Mouse (Mus musculus): ENCODE results near the gene Snd1. TPM values are rescaled to one million over a fixed set of nuclear protein-coding genes. Genes with fewer than 3 reads are reported as not detected.

Snd1 gene
- total RNA-seq, 2 experiments from 2014 or later, result 126 TPM

DNA sequence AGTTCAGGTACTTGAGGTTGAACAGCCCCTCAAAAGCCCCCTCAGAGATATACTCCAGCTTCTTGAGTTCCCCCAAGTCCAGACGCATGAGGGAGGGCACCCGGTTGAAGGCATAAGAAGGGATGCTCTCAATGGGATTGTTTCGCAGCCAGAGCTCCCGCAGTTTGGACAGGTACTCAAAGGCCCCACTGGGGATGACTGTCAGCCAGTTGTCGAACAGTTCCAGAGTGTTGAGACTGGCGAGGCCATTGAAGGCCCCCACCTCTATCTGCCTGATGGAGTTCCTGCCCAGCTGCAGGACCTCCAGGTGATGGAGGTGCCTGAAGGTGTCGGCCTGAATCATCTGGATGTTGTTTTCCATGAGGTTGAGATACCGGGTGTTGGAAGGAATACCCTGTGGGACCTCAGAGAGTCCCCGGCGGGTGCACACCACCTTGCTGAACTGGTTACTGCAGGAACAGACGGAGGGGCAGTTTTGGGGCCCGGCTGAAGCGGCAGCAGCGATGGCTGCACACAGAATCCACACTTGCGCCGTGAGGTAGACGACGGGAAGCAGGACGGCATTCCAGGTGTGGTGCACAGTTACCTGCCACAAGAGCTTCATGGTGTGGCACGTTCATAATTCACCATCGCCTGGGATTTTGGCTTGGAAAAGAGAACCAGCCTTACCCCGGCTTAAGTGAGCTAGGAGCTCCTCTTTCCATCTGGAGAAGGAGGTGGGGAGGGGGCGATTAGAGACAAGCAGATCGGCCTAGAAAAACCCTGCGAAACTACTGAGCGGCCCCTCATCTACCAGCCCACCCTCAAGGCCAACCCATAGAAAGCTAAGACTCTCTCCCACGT lies 356.3 kb downstream of the Snd1 start, which contains the start of gene Lrrc4:
Lrrc4 (minus strand) TSS at position 737 of the 843 bp plus-strand sequence.
- peak in 1 of 2 experiments; percentile 47 for DNase-seq (ENCODE audit: low spot score in 2 of 2)

DNA sequence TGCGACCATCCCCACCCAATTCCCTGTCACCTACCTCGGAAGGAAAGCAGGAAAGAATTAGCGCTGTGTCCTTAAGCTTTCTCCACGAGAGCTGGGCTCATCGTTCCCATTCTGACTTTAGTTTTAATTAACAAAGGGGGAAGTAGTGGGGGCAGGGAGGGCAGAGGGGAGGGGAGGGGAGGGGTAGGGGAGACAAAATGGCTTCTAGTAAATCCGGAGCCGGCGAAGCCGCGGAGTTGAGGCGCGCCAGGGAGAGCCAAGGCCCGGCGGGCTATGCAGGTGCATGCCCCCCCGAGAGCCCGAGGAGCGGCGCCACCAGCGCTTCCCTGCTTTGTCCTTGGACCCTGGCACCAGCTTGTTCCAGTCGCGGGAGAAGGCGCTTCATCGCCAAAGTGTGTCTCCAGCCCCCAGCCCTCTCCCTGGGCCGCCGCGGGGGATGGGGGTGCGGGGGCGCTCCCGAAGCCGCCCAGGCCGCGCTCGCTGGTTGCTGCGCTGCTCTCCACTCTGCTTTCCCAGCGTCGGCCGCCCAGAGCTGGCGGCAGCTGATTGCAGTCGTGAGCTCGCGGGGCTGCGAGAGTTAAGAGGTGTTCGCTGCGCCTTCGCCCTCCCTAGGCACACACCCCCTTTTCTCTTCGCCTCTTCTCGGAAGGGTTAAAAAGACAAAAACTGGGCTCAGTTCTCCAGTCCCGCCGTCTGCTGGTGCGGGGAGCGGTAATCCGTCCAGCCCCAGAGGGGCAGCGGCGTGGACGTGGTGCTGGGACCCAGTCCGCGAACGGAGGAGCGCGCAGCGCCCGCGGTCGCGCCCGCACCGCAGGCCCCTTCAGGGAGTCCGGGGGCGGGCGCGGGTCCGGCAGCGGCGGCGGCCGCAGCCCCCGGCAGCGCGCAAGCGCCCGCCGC lies 357.2 kb downstream of the Snd1 start:
- DNase-seq (ENCODE audit: low spot score in 2 of 2), result peak; percentile 63 to 75

DNA sequence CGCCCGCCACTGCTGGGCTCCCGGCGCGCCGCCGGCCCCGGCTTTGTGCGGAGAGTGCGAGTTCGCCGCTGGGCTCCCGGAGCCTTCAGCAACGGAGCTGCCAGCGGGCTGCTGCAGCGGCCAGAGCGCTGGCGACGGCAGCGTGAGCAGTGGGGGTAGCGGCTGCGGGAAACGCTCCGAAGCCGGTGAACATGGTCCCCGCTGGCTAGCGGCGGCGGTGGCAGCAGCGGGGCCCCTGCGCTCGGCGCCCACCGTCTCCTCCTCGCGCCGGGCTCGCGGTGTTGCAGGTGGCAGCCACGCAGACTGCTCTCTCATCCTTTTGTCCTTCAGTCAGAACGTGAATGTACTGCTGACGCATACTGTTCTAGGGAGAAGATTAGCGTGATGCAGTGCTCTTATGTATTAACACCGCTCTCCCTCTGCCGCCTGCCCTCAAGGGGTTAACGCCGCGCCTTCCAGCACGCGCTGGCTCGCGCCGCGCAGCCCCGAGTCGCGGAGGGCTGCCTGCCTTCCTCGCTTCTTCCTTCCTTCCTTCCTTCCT lies 357.9 kb downstream of the Snd1 start:
- DNase-seq (ENCODE audit: low spot score in 2 of 2), result peak in 1 of 2 experiments; percentile 67

DNA sequence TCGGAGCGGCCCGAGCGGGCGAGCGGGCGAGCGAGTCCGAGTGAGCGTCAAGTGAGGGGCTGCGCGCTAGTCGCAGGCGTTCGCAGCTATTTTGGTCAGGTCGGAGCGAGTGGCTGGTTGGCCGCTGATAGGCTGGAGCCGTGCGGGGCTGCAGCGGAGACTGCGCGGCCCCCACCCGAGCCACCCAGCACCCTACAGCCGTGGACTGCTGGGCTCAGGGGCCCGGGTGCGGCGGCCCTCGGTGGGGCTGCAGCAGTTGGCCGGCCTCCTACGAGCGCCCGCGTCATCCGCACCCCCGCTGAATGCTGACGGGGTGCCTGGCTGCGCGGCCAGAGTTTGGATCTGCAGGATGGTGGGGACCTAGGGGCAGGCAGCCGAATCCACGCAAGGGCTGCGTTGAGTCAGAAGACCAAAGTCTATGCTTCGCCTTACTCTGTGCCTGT lies 358.5 kb downstream of the Snd1 start:
- DNase-seq (ENCODE audit: low spot score in 2 of 2), result peak; percentile 67 to 77

- peak in 1 of 2 experiments; percentile 34 for DNase-seq (ENCODE audit: low spot score in 2 of 2)
Measured at GRCm38 (mm10) chr6:28834046-28834445, 359.1 kb downstream of the Snd1 start.

GRCm38 (mm10) chr6:28836600-28836999 lies 361.7 kb downstream of the Snd1 start:
- peak in 1 of 2 experiments; percentile 49 for DNase-seq (ENCODE audit: low spot score in 2 of 2)

- DNase-seq (ENCODE audit: low spot score in 2 of 2), result no peak
Measured at GRCm38 (mm10) chr6:28841569-28841968, 366.6 kb downstream of the Snd1 start.

DNA sequence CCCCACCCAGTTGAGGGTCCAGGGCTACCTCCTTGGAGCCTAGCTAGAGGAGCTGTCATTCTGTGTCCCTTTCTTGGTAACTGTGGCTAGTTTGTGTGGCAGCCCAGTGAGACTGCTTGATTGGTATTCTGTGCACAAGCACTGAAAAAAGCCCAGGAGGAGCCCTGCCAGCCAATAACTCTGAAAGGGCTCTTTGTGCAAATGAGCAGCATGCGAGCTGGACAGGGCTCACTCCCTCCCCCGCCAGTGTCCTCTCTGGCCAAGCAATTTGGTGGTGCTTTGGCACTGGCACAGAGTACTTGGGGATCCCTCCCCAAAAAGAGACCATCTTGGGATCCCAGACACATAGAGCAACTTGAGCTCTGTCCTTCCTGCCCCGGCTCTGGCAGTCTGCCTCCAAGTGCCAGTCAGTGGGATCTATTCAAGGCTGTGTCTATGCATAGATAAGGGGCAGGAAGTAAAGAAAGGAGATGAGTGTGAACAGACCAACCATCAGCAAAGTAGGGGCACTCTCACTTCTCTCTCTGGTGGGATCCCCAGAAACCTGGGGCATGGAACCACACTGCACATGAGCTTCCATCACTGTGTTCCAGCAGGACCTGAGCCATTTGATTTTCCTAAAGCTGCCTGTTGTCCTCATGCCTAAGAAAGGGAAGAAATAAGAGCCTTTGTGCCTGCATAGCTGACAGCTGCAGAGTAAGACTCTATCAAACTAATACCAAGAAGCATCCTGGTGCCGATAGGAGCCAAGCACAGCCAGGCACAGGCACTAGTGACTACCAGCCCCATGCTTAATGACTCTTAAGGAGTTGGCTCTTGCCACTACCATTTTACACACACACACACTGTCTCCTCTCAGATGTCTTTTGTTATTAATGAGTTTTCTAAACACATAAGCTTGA lies 367.7 kb downstream of the Snd1 start:
- DNase-seq (ENCODE audit: low spot score in 2 of 2), result peak; percentile 74 to 78

DNA sequence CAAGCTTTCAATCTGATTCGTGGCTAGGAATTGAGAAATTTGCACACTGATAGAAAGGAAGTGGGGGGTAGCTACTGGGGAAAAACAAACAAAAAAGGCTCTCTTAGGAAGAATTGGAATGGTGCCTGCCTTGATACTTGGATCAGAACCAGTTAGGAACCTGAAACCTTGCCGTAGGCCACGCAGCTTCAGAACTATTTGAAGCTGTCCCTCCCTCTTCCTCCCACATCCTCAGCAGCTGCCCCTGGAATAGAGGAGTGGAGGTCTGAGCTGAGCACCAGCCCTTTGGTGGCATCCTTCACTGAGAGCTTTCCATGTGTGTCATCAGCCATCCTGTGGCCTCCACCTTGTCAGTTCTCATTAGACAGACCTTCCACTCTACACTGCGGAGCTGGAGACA lies 370.7 kb downstream of the Snd1 start:
- no peak for DNase-seq (ENCODE audit: low spot score in 2 of 2)

DNA sequence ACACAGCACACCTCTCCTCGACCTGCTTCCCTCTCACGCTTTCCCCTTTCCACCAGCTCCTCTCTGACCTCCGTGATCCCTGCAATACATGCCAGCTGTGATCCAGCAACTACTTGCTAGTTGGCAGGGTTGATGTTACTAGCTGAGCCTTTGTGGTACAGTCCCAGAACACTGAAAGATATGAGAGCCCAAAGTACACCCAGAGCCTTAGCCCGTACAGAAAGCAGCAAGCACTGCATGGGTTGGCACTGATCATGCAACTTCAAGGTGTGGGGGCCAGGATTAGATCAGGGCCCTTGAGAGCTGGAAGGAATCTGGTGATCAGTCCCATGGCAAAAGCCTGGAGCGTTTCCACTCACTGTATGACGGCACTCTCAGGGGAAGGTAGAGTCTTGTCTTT lies 372.7 kb downstream of the Snd1 start:
- DNase-seq (ENCODE audit: low spot score in 2 of 2), result no peak

GRCm38 (mm10) chr6:28848285-28848794 lies 373.4 kb downstream of the Snd1 start:
- no peak for DNase-seq (ENCODE audit: low spot score in 2 of 2)

- no peak for DNase-seq (ENCODE audit: low spot score in 2 of 2)
Measured at GRCm38 (mm10) chr6:28848891-28849290, 374.0 kb downstream of the Snd1 start.

DNA sequence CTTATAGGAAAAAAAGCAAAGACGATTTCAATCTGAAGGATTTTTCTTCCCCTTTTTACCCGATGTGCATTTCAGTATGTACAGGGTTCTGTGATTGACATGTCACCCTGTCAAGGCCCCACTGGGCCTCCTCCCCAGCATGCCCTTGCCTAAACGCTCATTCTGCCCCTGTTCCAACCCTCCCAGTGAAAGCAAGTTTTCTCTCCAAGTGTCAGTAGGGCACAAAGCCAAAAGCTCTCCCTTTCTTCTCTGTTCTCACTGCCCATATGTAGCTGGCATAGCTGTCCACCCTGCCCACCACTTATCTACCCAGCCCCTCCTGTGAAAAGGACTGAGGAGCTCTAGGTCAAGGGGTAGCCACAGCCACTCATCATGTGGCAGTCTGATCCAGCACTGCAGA lies 374.4 kb downstream of the Snd1 start:
- DNase-seq (ENCODE audit: low spot score in 2 of 2), result no peak

DNA sequence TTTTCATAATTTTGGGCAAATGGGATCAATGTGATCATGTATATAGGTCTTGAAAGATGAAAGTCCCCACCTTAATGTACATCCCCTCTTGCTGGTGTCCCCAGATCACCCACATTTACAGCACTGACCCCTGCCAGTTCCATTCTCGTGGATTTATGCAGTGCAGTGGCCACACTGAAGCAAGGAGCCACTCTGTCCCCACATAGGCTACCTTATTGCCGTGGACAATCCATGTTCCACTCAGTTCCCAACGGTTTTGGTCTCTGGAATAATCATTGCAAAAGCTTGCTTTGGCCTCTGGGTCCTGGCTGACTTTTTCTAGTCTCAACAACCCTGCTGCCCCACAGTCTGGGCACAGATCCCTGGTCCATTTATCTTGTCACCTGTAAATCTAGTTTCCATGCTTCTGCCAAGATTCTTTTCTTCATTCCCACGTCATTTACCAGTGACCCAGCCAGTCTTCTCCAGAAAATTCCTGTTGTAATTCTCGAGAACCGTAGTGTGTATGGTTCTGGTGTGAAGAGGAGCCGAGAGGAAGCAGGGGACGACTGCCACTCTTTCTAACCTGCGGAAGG lies 375.5 kb downstream of the Snd1 start:
- no peak for DNase-seq (ENCODE audit: low spot score in 2 of 2)

GRCm38 (mm10) chr6:28852342-28852741 lies 377.4 kb downstream of the Snd1 start:
- peak in 1 of 2 experiments; percentile 30 for DNase-seq (ENCODE audit: low spot score in 2 of 2)

DNA sequence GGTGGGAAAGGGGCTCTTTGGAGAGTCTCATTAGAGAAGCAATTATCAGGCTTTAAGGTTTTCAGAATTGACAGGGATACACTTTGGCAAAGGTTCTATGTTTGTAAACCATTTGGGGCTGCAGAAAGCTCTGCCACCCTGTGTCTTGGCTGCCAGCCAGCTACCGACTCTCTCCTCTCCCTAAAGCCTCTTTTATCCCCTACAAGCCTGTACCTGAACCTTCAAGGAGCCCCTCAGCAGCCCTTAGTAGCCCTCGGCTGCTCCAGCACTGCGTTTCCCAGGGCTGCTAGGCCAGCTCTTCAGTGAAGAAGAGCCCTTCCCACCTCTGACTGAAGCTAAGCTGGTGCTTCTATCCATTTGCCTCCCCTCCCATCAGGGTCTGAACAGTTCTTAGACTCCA lies 378.2 kb downstream of the Snd1 start:
- DNase-seq (ENCODE audit: low spot score in 2 of 2), result peak in 1 of 2 experiments; percentile 56

GRCm38 (mm10) chr6:28853654-28854053 lies 378.7 kb downstream of the Snd1 start:
- DNase-seq (ENCODE audit: low spot score in 2 of 2), result no peak

DNA sequence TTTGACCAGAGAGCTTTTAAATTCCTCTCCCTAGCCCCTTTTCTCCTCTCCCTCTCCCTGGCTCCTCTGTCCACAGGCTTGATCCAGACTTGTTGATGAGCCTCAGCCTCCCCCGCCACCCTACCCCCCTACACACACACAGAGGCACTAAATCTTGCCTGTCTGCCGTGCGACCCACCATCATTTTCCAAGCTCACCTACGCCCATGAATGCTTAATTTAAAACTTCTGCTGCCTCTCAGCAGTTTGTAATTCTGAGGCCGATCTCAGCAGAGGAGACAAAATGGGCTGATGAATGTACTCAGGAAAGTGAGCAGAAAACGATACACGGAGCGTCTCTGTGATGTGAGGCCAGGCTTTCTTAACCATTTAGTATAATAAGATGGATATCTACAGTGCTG lies 379.7 kb downstream of the Snd1 start:
- no peak for DNase-seq (ENCODE audit: low spot score in 2 of 2)

GRCm38 (mm10) chr6:28855442-28855841 lies 380.5 kb downstream of the Snd1 start:
- DNase-seq (ENCODE audit: low spot score in 2 of 2), result no peak

DNA sequence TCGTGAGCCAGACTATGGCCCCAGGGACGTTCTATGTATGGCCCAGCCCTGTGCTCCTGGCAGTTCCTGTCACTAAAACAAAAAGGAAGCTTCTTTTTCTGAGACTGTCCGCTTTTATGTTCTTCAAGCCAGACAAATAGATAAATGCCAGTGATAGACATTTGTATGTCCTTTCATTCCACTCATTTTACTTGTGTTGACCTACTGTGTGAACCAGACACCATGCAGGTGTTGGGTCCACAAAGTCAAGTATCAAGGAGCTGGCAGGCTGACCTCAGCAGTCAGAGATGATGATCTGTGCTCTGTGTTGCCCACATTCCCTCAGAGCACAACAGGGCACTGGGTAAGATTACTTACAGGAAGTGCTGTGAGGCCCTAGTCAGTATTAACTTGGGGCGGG lies 381.9 kb downstream of the Snd1 start:
- no peak for DNase-seq (ENCODE audit: low spot score in 2 of 2)

All from layer of hippocampus, postnatal 10 days (tissue).